Mouse (Mus musculus): ENCODE data around the gene 1810065E05Rik. TPM values are rescaled to one million over a fixed set of nuclear protein-coding genes. Genes with fewer than 3 reads are reported as not detected.
A peak's percentile ranks its signal among the peaks of the same experiment; 100 is the strongest.

The 1810065E05Rik gene
- polyA plus RNA-seq (2012; rRNA removed): 0.63 and 1.0 TPM in 2 replicates

GRCm38 (mm10) chr11:58420815-58421214 is at the start of gene 1810065E05Rik:
Gene 1810065E05Rik, plus strand, starts transcription at chr11:58421111.
- no peak within 1 kb of the TSS for H3K4me3 ChIP-seq (ENCODE audit: low read depth, low read length)
- WGBS: 11% methylated on average over 1 of the region's 1 CpGs
- H3K27ac ChIP-seq (ENCODE audit: insufficient read depth, low read depth, low read length): no peak within 1 kb of the TSS
- peaks cover 19% of the 10 kb centered on the region; the same call in 1 of the 2 replicates for H3K4me1 ChIP-seq (ENCODE audit: control insufficient read depth, insufficient read depth, insufficient read length, low read length)
- H3K36me3 ChIP-seq (ENCODE audit: control insufficient read depth, insufficient read depth, low read length): no peaks in the 10 kb centered on the region
- no peaks in the 10 kb centered on the region for H3K27me3 ChIP-seq (ENCODE audit: control insufficient read depth, insufficient read depth, low read length)
- TF ChIP-seq POLR2A (IDR thresholded peaks at IDR 0.05; ENCODE audit: low read depth, low read length) (no peak), CTCF (IDR thresholded peaks at IDR 0.05; ENCODE audit: extremely low read depth, insufficient read length, insufficient replicate concordance, low read depth, low read length) (no peak)

- Histone ChIP-seq H3K27ac (ENCODE audit: insufficient read depth, low read depth, low read length) (peak overlapping the region; percentile 81), H3K4me3 (ENCODE audit: low read depth, low read length) (no peak overlapping the region), H3K36me3 (ENCODE audit: control insufficient read depth, insufficient read depth, low read length) (peaks cover 10% of the 10 kb centered on the region), H3K27me3 (ENCODE audit: control insufficient read depth, insufficient read depth, low read length) (no peaks in the 10 kb centered on the region), H3K4me1 (ENCODE audit: control insufficient read depth, insufficient read depth, insufficient read length, low read length) (peaks cover 20% of the 10 kb centered on the region)
- TF ChIP-seq CTCF (IDR thresholded peaks at IDR 0.05; ENCODE audit: extremely low read depth, insufficient read length, insufficient replicate concordance, low read depth, low read length): no peak
- no peak for TF ChIP-seq POLR2A (IDR thresholded peaks at IDR 0.05; ENCODE audit: low read depth, low read length)
- WGBS: 24% methylated on average over 2 of the region's 2 CpGs
Measured at GRCm38 (mm10) chr11:58377273-58377672, 43.6 kb upstream of the 1810065E05Rik start.

GRCm38 (mm10) chr11:58377686-58378085 is 43.2 kb upstream of the 1810065E05Rik start:
- 5% methylated on average over 1 of the region's 1 CpGs for WGBS
- no peak for TF ChIP-seq CTCF (IDR thresholded peaks at IDR 0.05; ENCODE audit: extremely low read depth, insufficient read length, insufficient replicate concordance, low read depth, low read length)
- TF ChIP-seq POLR2A (IDR thresholded peaks at IDR 0.05; ENCODE audit: low read depth, low read length): no peak
- Histone ChIP-seq H3K4me3 (ENCODE audit: low read depth, low read length) (no peak overlapping the region), H3K4me1 (ENCODE audit: control insufficient read depth, insufficient read depth, insufficient read length, low read length) (peaks cover 20% of the 10 kb centered on the region), H3K27ac (ENCODE audit: insufficient read depth, low read depth, low read length) (peak overlapping the region; percentile 81), H3K27me3 (ENCODE audit: control insufficient read depth, insufficient read depth, low read length) (no peaks in the 10 kb centered on the region), H3K36me3 (ENCODE audit: control insufficient read depth, insufficient read depth, low read length) (peaks cover 14% of the 10 kb centered on the region)

GRCm38 (mm10) chr11:58378763-58379278 is 42.1 kb upstream of the 1810065E05Rik start, which contains the start of gene Lypd8:
Gene Lypd8, plus strand, starts transcription at chr11:58379043.
- TF ChIP-seq POLR2A (IDR thresholded peaks at IDR 0.05; ENCODE audit: low read depth, low read length): peak; percentile 90
- TF ChIP-seq CTCF (IDR thresholded peaks at IDR 0.05; ENCODE audit: extremely low read depth, insufficient read length, insufficient replicate concordance, low read depth, low read length): no peak
- H3K4me1 ChIP-seq (ENCODE audit: control insufficient read depth, insufficient read depth, insufficient read length, low read length): peaks cover 20% of the 10 kb centered on the region
- H3K36me3 ChIP-seq (ENCODE audit: control insufficient read depth, insufficient read depth, low read length): peaks cover 26% of the 10 kb centered on the region
- H3K27me3 ChIP-seq (ENCODE audit: control insufficient read depth, insufficient read depth, low read length): no peaks in the 10 kb centered on the region
- 29% methylated on average over 3 of the region's 3 CpGs for WGBS
- H3K4me3 ChIP-seq (ENCODE audit: low read depth, low read length): peak within 1 kb of the TSS; percentile 78
- H3K27ac ChIP-seq (ENCODE audit: insufficient read depth, low read depth, low read length): peak within 1 kb of the TSS; percentile 81

- Histone ChIP-seq H3K27ac (ENCODE audit: insufficient read depth, low read depth, low read length) (peak overlapping the region; percentile 81), H3K4me3 (ENCODE audit: low read depth, low read length) (peak overlapping the region; percentile 78), H3K27me3 (ENCODE audit: control insufficient read depth, insufficient read depth, low read length) (no peaks in the 10 kb centered on the region), H3K4me1 (ENCODE audit: control insufficient read depth, insufficient read depth, insufficient read length, low read length) (peaks cover 20% of the 10 kb centered on the region), H3K36me3 (ENCODE audit: control insufficient read depth, insufficient read depth, low read length) (peaks cover 30% of the 10 kb centered on the region)
- TF ChIP-seq CTCF (IDR thresholded peaks at IDR 0.05; ENCODE audit: extremely low read depth, insufficient read length, insufficient replicate concordance, low read depth, low read length) (no peak), POLR2A (IDR thresholded peaks at IDR 0.05; ENCODE audit: low read depth, low read length) (no peak)
- 27% methylated on average over 1 of the region's 1 CpGs for WGBS
Measured at GRCm38 (mm10) chr11:58379516-58379915, 41.4 kb upstream of the 1810065E05Rik start.

GRCm38 (mm10) chr11:58382471-58382870 is 38.4 kb upstream of the 1810065E05Rik start:
- no peaks in the 10 kb centered on the region for H3K27me3 ChIP-seq (ENCODE audit: control insufficient read depth, insufficient read depth, low read length)
- no peak overlapping the region for H3K27ac ChIP-seq (ENCODE audit: insufficient read depth, low read depth, low read length)
- peaks cover 10% of the 10 kb centered on the region for H3K4me1 ChIP-seq (ENCODE audit: control insufficient read depth, insufficient read depth, insufficient read length, low read length)
- H3K36me3 ChIP-seq (ENCODE audit: control insufficient read depth, insufficient read depth, low read length): peaks cover 55% of the 10 kb centered on the region
- no peak for TF ChIP-seq CTCF (IDR thresholded peaks at IDR 0.05; ENCODE audit: extremely low read depth, insufficient read length, insufficient replicate concordance, low read depth, low read length)
- TF ChIP-seq POLR2A (IDR thresholded peaks at IDR 0.05; ENCODE audit: low read depth, low read length): no peak
- 67% methylated on average over 6 of the region's 6 CpGs for WGBS
- peak overlapping the region; percentile 58 for H3K4me3 ChIP-seq (ENCODE audit: low read depth, low read length)

- no peak overlapping the region for H3K4me3 ChIP-seq (ENCODE audit: low read depth, low read length)
- H3K36me3 ChIP-seq (ENCODE audit: control insufficient read depth, insufficient read depth, low read length): no peaks in the 10 kb centered on the region
- WGBS: 82% methylated on average over 6 of the region's 6 CpGs
- H3K27me3 ChIP-seq (ENCODE audit: control insufficient read depth, insufficient read depth, low read length): no peaks in the 10 kb centered on the region
- H3K4me1 ChIP-seq (ENCODE audit: control insufficient read depth, insufficient read depth, insufficient read length, low read length): no peaks in the 10 kb centered on the region
- H3K27ac ChIP-seq (ENCODE audit: insufficient read depth, low read depth, low read length): no peak overlapping the region
- TF ChIP-seq POLR2A (IDR thresholded peaks at IDR 0.05; ENCODE audit: low read depth, low read length) (no peak), CTCF (IDR thresholded peaks at IDR 0.05; ENCODE audit: extremely low read depth, insufficient read length, insufficient replicate concordance, low read depth, low read length) (no peak)
Measured at GRCm38 (mm10) chr11:58399985-58400645, 20.8 kb upstream of the 1810065E05Rik start.
